Mouse (Mus musculus): ENCODE data around the gene Gnb1.

DNA sequence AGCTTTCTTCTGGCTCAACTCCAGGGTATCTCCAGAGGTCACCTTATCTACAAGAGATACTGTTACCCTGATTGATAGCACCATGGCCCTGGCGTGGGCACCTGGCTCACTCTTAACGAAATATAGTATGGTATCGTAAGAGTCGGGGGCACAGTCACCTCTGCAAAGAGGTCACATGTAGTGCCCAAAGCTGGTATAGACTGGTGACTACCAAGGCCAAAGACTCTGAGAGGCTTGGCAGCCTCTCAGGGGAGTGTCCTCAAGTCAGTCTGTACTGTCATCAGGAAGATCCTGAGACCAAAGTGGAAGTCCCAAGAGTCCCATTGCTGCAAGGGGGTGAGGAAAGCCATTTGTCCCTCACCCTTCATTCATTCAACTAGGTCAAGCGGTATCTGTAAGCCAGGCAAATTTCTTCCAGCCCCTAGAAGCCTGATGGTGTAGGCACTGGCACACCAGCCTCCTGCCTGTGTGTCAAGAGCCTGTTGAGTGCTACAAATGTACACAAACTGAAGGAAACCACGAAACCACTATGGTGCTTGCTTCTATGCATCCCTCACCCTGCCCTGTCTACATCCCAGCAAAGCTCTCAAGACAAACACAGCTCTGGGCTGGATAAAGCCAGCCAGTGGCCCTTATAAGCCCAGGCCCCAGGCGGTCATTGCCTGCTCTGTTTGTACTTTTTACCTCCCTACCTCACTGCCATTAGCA is 100.0 kb downstream of the Gnb1 start:
- TF ChIP-seq POLR2A (IDR thresholded peaks at IDR 0.05; ENCODE audit: borderline replicate concordance, insufficient read depth, low read length) (no peak), CTCF (IDR thresholded peaks at IDR 0.05; ENCODE audit: borderline replicate concordance, insufficient read depth, low read depth, low read length) (no peak)

All from cerebellum, adult 2 months (tissue).